ENCODE assay signal across 1 mouse cellular context in the genomic region with DNA sequence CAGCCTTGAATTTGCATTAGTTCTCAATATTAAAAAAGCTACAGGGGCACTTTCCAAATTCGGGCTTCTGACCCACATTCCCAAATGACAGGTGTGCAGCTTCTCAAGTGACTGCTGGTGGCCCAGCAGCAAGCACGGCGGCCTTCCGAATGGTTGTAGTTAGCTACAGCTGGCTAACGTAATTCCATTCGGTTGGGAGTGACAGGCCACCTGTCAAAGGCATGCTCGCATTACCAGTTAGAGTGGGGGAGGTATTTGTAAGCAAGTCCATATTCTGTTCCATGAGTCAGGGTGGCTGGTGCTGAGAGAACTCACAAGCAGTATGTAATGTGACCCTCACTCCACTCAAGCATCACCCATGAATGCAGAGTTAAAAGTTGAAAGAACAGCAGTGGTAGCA.
TF ChIP-seq lines count a peak whose summit lies in the region.

No protein-coding gene starts in this region.

TF ChIP-seq in myocyte, 11 proteins besides CTCF, POLR2A, EP300 and RAD21 (continued from another document):
- TF ChIP-seq TCF3 (IDR thresholded peaks at IDR 0.05; ENCODE audit: insufficient read length, low read depth) (peak; percentile 90), MYOD1 (IDR thresholded peaks at IDR 0.05; ENCODE audit: control insufficient read depth in 1 of 3, insufficient read length in 2 of 3, low read depth in 2 of 3) (peak; percentile 96 to 99 (median 98)), SRF (IDR thresholded peaks at IDR 0.05; ENCODE audit: control insufficient read depth, insufficient read length, low read depth) (peak; percentile 59), REST (IDR thresholded peaks at IDR 0.05; ENCODE audit: insufficient read depth, insufficient read length) (no peak), MYOG (IDR thresholded peaks at IDR 0.05; ENCODE audit: control insufficient read depth in 1 of 3, insufficient read depth in 1 of 3, insufficient read length in 2 of 3, low read depth in 2 of 3) (peak; percentile 86 to 95 (median 87)), TCF12 (IDR thresholded peaks at IDR 0.05; ENCODE audit: insufficient read depth, poor library complexity, severe bottlenecking) (peak; percentile 90), POLR2AphosphoS2 (IDR thresholded peaks at IDR 0.05; ENCODE audit: insufficient read length, low read depth) (peak; percentile 68)
